Comparison of ENCODE assay signal across 13 mouse cellular contexts in the genomic region with DNA sequence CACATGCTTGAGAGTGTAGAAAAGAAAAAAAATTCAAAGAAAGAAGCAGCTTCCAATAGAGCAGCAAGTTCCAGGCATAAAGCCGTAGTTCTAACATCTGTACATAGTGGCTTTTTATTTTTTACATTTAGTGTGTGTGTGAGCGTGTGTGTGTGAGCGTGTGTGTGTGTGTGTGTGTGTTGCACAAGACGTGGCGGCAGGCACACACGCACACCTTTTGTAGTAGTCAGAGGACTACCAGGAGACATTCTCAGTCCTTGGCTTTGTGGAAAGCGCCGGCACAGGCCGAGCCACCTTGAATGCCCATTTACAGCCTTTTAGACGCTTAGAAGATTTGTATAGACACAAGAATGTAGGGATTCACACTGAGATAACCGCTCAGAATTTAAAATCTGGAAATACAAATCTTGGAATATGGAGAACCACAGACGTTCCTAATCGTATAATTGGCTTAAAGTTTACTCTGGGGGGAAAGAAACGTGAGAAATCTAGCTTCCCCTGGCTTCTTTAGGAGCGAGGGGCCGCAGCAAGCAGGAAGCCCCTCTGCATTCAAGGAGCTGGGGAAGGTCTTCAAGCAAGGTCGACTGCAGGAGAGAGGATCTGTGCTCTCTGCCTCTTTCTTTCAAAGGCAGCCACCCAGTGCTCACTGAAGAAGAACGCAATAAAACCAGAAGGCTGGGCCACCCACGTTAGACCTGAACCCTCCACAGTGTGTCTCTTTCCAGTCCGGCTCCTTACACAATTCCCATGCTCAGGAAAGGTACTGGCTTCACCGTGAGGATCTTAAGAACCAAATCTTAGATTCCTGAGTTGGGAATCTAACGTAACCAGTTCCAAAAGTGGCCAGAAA. TPM values are rescaled to one million over a fixed set of nuclear protein-coding genes. Genes with fewer than 3 reads are reported as not detected.
DNase-seq lines count a peak whose midpoint lies in the region; ATAC-seq lines count a peak whose summit lies in the region.
"Had no signal": no experiment of that assay in that cellular context is flagged by ENCODE, and none has a peak within 500 bp of the region (broad histone marks: within the 10 kb centered on the region; RNA-seq: fewer than 3 reads in every experiment).

No protein-coding gene starts in this region.

- H3K9me3 ChIP-seq in forebrain, embryonic 11.5 days (ENCODE audit: control insufficient read depth, low read length) = no peaks in the 10 kb centered on the region
- no peaks in the 10 kb centered on the region for H3K9me3 ChIP-seq in forebrain, embryonic 14.5 days (replicated peaks; ENCODE audit: control insufficient read depth, low read length)
- H3K9me3 ChIP-seq in intestine, embryonic 15.5 days = no peaks in the 10 kb centered on the region
- H3K9me3 ChIP-seq in intestine, embryonic 16.5 days (ENCODE audit: control insufficient read depth, low read length) = no peaks in the 10 kb centered on the region
- no peaks in the 10 kb centered on the region for H3K9me3 ChIP-seq in embryonic facial prominence, embryonic 12.5 days
- H3K9me3 ChIP-seq in midbrain, embryonic 14.5 days (ENCODE audit: control insufficient read depth, low read length) = no peaks in the 10 kb centered on the region
- H3K9me3 ChIP-seq: liver, embryonic 13.5 days had no signal

- H3K4me2 ChIP-seq in forebrain, embryonic 11.5 days (ENCODE audit: low read depth, low read length, severe bottlenecking) = no peak overlapping the region
- no peak overlapping the region for H3K4me2 ChIP-seq in forebrain, embryonic 14.5 days (ENCODE audit: low read length)
- peak overlapping the region; percentile 34 for H3K4me2 ChIP-seq in intestine, embryonic 15.5 days (replicated peaks)
- no peak overlapping the region for H3K4me2 ChIP-seq in intestine, embryonic 16.5 days (ENCODE audit: low read depth, low read length)
- no peak overlapping the region; the same call in 1 of the 2 replicates for H3K4me2 ChIP-seq in embryonic facial prominence, embryonic 12.5 days (replicated peaks)
- no peak overlapping the region for H3K4me2 ChIP-seq in midbrain, embryonic 14.5 days (ENCODE audit: low read length)
- H3K4me2 ChIP-seq: liver, embryonic 13.5 days had no signal

- peak; percentile 52 for DNase-seq in forebrain, embryonic 11.5 days (ENCODE audit: low spot score)
- no peak for DNase-seq in forebrain, embryonic 14.5 days (ENCODE audit: low spot score)
- DNase-seq in midbrain, embryonic 14.5 days = peak; percentile 19
- no peak for DNase-seq in thymus, postnatal 0 days (ENCODE audit: low spot score)
- no peak for DNase-seq in ovary, postnatal 36 days (ENCODE audit: low spot score)
- DNase-seq: gastrocnemius, postnatal 14 days; liver, embryonic 13.5 days; thymus, postnatal 25 days had no signal

- no peak for ATAC-seq in forebrain, embryonic 11.5 days (replicated peaks; ENCODE audit: low FRiP score)
- ATAC-seq in forebrain, embryonic 14.5 days = no peak
- ATAC-seq in intestine, embryonic 15.5 days = no peak
- ATAC-seq in intestine, embryonic 16.5 days = no peak
- no peak for ATAC-seq in embryonic facial prominence, embryonic 12.5 days (ENCODE audit: insufficient number of reproducible peaks, insufficient read depth, low FRiP score, low TSS enrichment)
- no peak for ATAC-seq in midbrain, embryonic 14.5 days (ENCODE audit: low FRiP score, low TSS enrichment)
- ATAC-seq: intestine, postnatal 0 days had no signal

- no peak overlapping the region for H3K9ac ChIP-seq in forebrain, embryonic 11.5 days (ENCODE audit: low read length)
- no peak overlapping the region for H3K9ac ChIP-seq in forebrain, embryonic 14.5 days (ENCODE audit: low read length)
- no peak overlapping the region for H3K9ac ChIP-seq in intestine, embryonic 15.5 days
- no peak overlapping the region for H3K9ac ChIP-seq in intestine, embryonic 16.5 days (ENCODE audit: low read depth, low read length)
- H3K9ac ChIP-seq in embryonic facial prominence, embryonic 12.5 days = no peak overlapping the region
- H3K9ac ChIP-seq in midbrain, embryonic 14.5 days (replicated peaks; ENCODE audit: low read length) = no peak overlapping the region
- H3K9ac ChIP-seq: liver, embryonic 13.5 days had no signal

- H3K4me1 ChIP-seq in forebrain, embryonic 11.5 days (replicated peaks; ENCODE audit: control insufficient read depth, insufficient read depth, low read length) = 0 out of 2 replicates have a peak, but pooled peaks cover 5% of the 10 kb centered on the region
- H3K4me1 ChIP-seq in forebrain, embryonic 14.5 days (ENCODE audit: control insufficient read depth, insufficient read depth, low read length) = no peaks in the 10 kb centered on the region
- peaks cover 22% of the 10 kb centered on the region for H3K4me1 ChIP-seq in intestine, embryonic 15.5 days (replicated peaks)
- peaks cover 16% of the 10 kb centered on the region; the same call in 1 of the 2 replicates for H3K4me1 ChIP-seq in intestine, embryonic 16.5 days (ENCODE audit: control insufficient read depth, insufficient read depth, low read length)
- H3K4me1 ChIP-seq in embryonic facial prominence, embryonic 12.5 days = peaks cover 14% of the 10 kb centered on the region
- no peaks in the 10 kb centered on the region for H3K4me1 ChIP-seq in midbrain, embryonic 14.5 days (ENCODE audit: control insufficient read depth, insufficient read depth, low read length)

- no peak overlapping the region for H3K4me3 ChIP-seq in forebrain, embryonic 11.5 days (ENCODE audit: low read depth, low read length)
- no peak overlapping the region for H3K4me3 ChIP-seq in forebrain, embryonic 14.5 days (ENCODE audit: low read depth, low read length)
- H3K4me3 ChIP-seq in intestine, embryonic 15.5 days (replicated peaks) = no peak overlapping the region
- H3K4me3 ChIP-seq in intestine, embryonic 16.5 days (ENCODE audit: low read length) = no peak overlapping the region
- H3K4me3 ChIP-seq in embryonic facial prominence, embryonic 12.5 days = peak overlapping the region; percentile 22
- no peak overlapping the region for H3K4me3 ChIP-seq in midbrain, embryonic 14.5 days (replicated peaks; ENCODE audit: low read depth, low read length)
- H3K4me3 ChIP-seq: liver, embryonic 13.5 days had no signal

- WGBS in forebrain, embryonic 11.5 days = 7% methylated on average over 22 of the region's 22 CpGs
- WGBS in forebrain, embryonic 14.5 days = 8% methylated on average over 22 of the region's 22 CpGs
- 14% methylated on average over 22 of the region's 22 CpGs for WGBS in intestine, embryonic 15.5 days
- WGBS in intestine, embryonic 16.5 days = 16% methylated on average over 22 of the region's 22 CpGs
- 10% methylated on average over 22 of the region's 22 CpGs for WGBS in embryonic facial prominence, embryonic 12.5 days
- 5% methylated on average over 22 of the region's 22 CpGs for WGBS in midbrain, embryonic 14.5 days

- peaks cover 95% of the 10 kb centered on the region for H3K27me3 ChIP-seq in forebrain, embryonic 11.5 days (ENCODE audit: control insufficient read depth, insufficient read depth, low read length)
- H3K27me3 ChIP-seq in forebrain, embryonic 14.5 days (replicated peaks; ENCODE audit: control insufficient read depth, insufficient read depth, low read length) = peaks cover 93% of the 10 kb centered on the region
- H3K27me3 ChIP-seq in intestine, embryonic 15.5 days (replicated peaks) = peaks cover 96% of the 10 kb centered on the region
- peaks cover 94% of the 10 kb centered on the region for H3K27me3 ChIP-seq in intestine, embryonic 16.5 days (replicated peaks; ENCODE audit: control insufficient read depth, insufficient read depth, low read length)
- H3K27me3 ChIP-seq in embryonic facial prominence, embryonic 12.5 days = peaks cover 97% of the 10 kb centered on the region
- H3K27me3 ChIP-seq in midbrain, embryonic 14.5 days (ENCODE audit: control insufficient read depth, insufficient read depth, low read length) = peaks cover 97% of the 10 kb centered on the region

- no peak overlapping the region for H3K27ac ChIP-seq in forebrain, embryonic 11.5 days (ENCODE audit: low read depth, low read length)
- no peak overlapping the region for H3K27ac ChIP-seq in forebrain, embryonic 14.5 days (ENCODE audit: low read depth, low read length)
- no peak overlapping the region for H3K27ac ChIP-seq in intestine, embryonic 15.5 days
- H3K27ac ChIP-seq in intestine, embryonic 16.5 days (ENCODE audit: low read length) = no peak overlapping the region
- no peak overlapping the region for H3K27ac ChIP-seq in embryonic facial prominence, embryonic 12.5 days
- no peak overlapping the region for H3K27ac ChIP-seq in midbrain, embryonic 14.5 days (replicated peaks; ENCODE audit: low read depth, low read length)
- H3K27ac ChIP-seq: liver, embryonic 13.5 days had no signal

- no peaks in the 10 kb centered on the region for H3K36me3 ChIP-seq in forebrain, embryonic 11.5 days (ENCODE audit: control insufficient read depth, insufficient read depth, low read length)
- no peaks in the 10 kb centered on the region for H3K36me3 ChIP-seq in forebrain, embryonic 14.5 days (ENCODE audit: control insufficient read depth, insufficient read depth, low read length)
- no peaks in the 10 kb centered on the region for H3K36me3 ChIP-seq in intestine, embryonic 15.5 days
- H3K36me3 ChIP-seq in intestine, embryonic 16.5 days (ENCODE audit: control insufficient read depth, insufficient read depth, low read length) = no peaks in the 10 kb centered on the region
- no peaks in the 10 kb centered on the region for H3K36me3 ChIP-seq in embryonic facial prominence, embryonic 12.5 days
- H3K36me3 ChIP-seq in midbrain, embryonic 14.5 days (ENCODE audit: control insufficient read depth, insufficient read depth, low read length) = no peaks in the 10 kb centered on the region
- H3K36me3 ChIP-seq: liver, embryonic 13.5 days had no signal

RNA-seq across cellular contexts. Expression of a gene that starts 1.4 kb away (rescaled TPM):
- polyA plus RNA-seq in forebrain, embryonic 11.5 days (2014; fragmentation: Nextera tagmentation; extraction: Ambion mirVana) = 0.08 TPM in 1 of 2 replicates, not detected in the other
- polyA plus RNA-seq in forebrain, embryonic 14.5 days (2014; fragmentation: Nextera tagmentation; extraction: Ambion mirVana) = not detected in 2 replicates
- polyA plus RNA-seq in intestine, embryonic 15.5 days (2015; fragmentation: Nextera tagmentation; extraction: Ambion mirVana) = not detected in 2 replicates
- polyA plus RNA-seq in intestine, embryonic 16.5 days (2015; fragmentation: Nextera tagmentation; extraction: Ambion mirVana) = not detected in 2 replicates
- 1.8 and 3.0 TPM in 2 replicates for polyA plus RNA-seq in embryonic facial prominence, embryonic 12.5 days (2016; fragmentation: Nextera tagmentation; extraction: Ambion mirVana)
- not detected in 2 replicates for polyA plus RNA-seq in midbrain, embryonic 14.5 days (2014; fragmentation: Nextera tagmentation; extraction: Ambion mirVana)
- polyA plus RNA-seq in thymus, postnatal 0 days (2015; fragmentation: Nextera tagmentation; extraction: Ambion mirVana) = 0.08 TPM in 1 of 2 replicates, not detected in the other
- polyA plus RNA-seq: intestine, postnatal 0 days; liver, embryonic 13.5 days; spleen, adult 2 months had no signal

RNA-seq across cellular contexts. Expression of a gene that starts 47.2 kb away (rescaled TPM):
- polyA plus RNA-seq in forebrain, embryonic 11.5 days (2014; fragmentation: Nextera tagmentation; extraction: Ambion mirVana) = 10.9 and 11.6 TPM in 2 replicates
- 13.2 and 15.0 TPM in 2 replicates for polyA plus RNA-seq in forebrain, embryonic 14.5 days (2014; fragmentation: Nextera tagmentation; extraction: Ambion mirVana)
- 11.2 and 11.5 TPM in 2 replicates for polyA plus RNA-seq in intestine, embryonic 15.5 days (2015; fragmentation: Nextera tagmentation; extraction: Ambion mirVana)
- polyA plus RNA-seq in intestine, embryonic 16.5 days (2015; fragmentation: Nextera tagmentation; extraction: Ambion mirVana) = 12.5 and 13.0 TPM in 2 replicates
- polyA plus RNA-seq in embryonic facial prominence, embryonic 12.5 days (2016; fragmentation: Nextera tagmentation; extraction: Ambion mirVana) = 8.2 and 9.7 TPM in 2 replicates
- polyA plus RNA-seq in midbrain, embryonic 14.5 days (2014; fragmentation: Nextera tagmentation; extraction: Ambion mirVana) = 8.6 and 10.1 TPM in 2 replicates
- polyA plus RNA-seq in thymus, postnatal 0 days (2015; fragmentation: Nextera tagmentation; extraction: Ambion mirVana) = 19.9 and 20.9 TPM in 2 replicates

Comparison
In these comparisons a context has a peak if more than half of its experiments do, and no peak if none do; other contexts are left out.
1. DNase-seq: peak in forebrain, embryonic 11.5 days (single experiment) and midbrain, embryonic 14.5 days (single experiment); none in forebrain, embryonic 14.5 days (single experiment), thymus, postnatal 0 days (single experiment) and ovary, postnatal 36 days (single experiment).